Mouse (Mus musculus): ENCODE measurements around the gene Nol7.

DNA sequence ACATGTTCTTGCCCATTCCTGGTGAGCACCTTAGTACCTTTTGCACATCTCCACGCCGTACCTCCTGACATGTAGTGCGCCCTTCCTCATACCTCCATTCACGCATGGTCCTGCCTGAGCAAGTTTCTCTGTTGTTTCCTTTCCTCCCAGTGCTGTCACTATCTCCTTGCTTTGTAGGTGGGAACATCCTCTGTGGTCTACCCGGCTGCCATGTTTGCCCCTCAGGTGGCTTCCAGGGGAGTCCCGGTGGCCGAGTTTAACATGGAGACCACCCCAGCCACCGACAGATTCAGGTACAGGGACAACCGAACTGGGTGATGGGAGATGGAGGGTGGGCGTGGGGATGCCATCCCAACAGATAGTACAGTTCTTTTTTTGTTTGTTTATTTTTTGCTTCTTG lies 12.9 kb upstream of the Nol7 start:
- no peak for TF ChIP-seq CTCF (IDR thresholded peaks at IDR 0.05; ENCODE audit: low read depth)
- TF ChIP-seq EP300 (IDR thresholded peaks at IDR 0.05; ENCODE audit: low read depth) = no peak

All from heart, postnatal 0 days (tissue).